Mouse (Mus musculus) 3134 (cell line): Measurements from ENCODE around the gene Spata5.
"Not testable (repeated sequence)": the region's sequence is repeated elsewhere in the genome, so short reads cannot be mapped to it uniquely, and the experiment has no call there.

Source experiments
- DNase-seq: peaks from one replicate; pipeline ENCODE4 v3.0.0-alpha.2; 2011; ENCODE audit warnings: low spot score; ENCODE audit not compliant: insufficient read length; ENCODE audit errors: extremely low read depth

Gene Spata5

DNA sequence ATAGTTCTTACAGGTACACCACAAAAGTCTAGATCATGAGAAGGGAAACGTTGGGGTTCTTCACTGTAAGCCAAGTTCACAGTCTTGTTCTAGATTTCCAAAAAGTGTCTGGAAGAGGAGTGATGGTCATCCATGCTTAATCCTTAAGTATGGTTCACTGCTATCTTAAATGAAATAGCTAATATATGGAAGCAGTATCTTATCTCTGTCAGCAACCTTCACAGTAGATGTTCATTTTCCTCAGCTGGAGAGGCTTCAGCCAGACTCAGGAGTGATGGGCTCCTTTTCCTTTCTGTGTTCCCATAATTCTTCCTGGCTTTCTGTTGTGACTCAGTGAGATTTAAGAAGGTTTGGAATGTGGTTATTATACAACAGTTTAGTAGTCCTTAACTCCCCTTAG, 147.8 kb downstream of the Spata5 start:
- DNase-seq: no peak

DNA sequence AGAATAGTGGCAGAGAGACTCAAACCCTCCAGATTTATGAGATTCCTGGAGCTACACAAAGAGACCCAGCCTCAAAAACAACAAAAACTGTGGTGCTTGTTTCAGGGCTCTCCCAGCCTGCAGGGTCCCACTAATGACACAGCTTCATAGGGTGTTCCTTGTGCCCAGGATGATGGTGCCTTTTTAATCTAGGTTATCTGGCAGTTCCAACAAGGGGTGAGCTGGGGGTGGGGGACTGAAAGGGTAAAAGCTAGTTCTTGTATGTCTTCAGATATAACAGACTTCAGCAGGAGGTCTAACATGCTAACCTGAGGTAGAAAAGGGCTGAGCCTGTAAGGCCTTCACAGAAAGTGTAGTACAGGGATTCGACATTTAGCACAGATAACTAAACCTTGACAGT, 149.1 kb downstream of the Spata5 start:
- no peak for DNase-seq

DNA sequence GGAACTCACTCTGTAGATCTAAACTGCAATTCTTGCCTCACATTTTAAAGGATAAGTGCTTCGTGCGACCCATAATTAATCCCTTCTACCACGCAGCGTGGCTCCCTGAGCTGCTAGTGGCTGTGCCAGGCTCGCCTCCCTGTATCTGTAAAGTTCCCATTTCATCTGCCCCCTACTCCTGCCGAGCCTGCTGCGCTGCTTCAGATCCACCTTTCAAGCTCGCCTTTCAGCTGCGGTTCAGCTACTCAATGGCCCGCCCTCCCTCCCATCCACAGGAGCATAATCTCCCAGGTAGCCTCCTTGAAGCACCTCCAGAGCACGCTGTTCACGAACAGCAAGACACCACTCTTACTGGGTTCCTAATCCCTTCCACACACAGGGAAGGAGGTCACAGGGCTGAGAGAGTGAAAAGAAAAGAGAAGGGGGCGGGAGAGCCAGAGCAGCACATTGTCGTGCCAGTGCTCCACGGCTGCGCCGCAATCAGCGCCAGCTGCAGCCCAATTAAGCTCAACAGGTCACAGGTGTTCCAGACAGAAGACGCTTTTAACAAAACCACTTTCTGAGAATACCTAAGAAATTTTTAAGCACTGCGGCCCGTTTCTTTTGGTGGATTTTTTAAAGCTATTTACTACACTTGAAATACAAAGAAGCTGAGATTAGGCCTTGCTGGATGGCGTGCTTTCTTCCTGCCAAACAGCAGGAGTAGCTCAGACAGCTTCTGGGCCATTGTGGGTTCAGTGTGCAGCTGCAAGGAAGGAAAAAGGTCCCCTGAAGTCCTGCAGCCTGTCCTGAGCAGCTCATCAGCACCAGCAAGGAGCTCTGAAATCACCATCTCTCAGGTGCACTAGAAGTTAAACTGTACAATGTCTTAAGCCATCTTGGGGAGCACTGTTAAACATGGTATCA, 150.2 kb downstream of the Spata5 start:
- no peak for DNase-seq

DNA sequence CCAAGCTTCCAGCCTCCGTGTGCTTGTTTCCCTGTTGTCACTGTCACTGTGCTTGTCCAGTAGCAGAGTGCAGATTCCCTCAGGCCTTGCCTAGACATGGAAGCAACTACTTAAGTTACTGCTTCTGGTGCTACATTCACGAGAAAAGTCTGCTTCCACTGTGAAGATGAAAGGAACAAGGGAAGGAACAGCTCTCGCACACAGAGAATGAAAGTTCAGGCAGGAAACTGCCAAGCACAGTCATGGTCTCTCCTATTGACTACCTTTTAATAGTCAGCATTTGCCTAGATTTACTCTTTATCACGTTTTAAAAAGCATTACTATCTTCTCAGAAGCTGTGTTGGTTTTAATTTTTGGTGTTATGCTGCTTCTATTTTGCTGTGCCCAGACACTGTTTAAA, 151.9 kb downstream of the Spata5 start:
- DNase-seq: no peak

DNA sequence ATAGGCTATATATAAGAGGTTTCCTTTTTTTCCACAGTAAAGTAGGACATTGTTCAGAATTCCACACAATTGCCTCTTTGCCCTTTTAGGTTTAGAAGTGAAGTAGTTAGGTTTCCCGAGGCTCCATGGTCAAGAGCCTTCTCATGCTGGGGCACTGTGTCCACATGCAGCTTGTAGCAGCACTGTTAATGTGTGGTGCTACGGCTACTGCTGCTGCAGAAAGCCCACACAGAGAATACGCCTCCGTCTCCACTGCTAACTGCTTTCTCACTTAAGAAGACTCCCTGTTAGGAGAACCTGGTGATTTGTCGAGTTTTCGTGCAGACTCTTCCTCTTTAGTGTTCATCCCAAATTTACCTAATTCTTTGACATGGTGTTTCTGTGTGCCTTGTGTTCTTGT, 152.4 kb downstream of the Spata5 start:
- DNase-seq: no peak

DNA sequence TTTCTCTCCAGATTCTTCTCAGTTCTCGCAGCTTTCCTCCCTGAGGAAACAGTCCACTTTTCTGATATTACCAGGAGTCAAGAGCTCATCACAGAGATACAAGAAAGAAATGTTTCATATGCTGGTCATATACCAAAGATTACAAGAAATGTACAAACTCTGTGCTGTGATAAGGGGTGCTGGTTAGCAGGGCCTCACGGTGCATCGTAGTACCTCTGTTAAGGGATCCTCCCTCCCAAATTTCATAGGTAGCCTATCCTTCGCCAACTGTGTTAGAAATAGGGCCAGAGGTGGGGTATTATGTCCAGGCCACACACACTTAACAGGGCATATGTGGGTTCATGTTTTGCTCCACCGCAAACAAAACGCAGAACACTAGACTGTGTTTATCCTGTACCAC, 157.1 kb downstream of the Spata5 start:
- DNase-seq: no peak

DNA sequence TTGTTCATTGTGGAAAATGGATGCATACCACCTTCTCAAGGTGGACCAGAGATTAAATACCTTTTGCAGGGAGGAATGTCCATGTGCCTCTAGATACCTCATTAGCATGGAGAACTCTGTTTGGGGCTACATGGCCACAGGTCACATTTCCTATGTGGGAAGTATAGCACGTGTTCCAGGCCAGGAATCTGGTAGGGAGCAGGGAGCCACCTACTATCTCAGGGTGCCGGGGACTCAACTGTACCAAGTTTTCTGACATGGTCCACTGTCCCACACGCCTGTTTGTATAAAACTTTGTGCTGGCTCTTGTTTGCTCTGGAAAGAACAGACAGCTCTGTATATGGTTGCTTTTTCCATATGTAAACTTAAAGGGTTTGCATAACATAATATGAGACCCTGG, 158.0 kb downstream of the Spata5 start:
- no peak for DNase-seq

DNA sequence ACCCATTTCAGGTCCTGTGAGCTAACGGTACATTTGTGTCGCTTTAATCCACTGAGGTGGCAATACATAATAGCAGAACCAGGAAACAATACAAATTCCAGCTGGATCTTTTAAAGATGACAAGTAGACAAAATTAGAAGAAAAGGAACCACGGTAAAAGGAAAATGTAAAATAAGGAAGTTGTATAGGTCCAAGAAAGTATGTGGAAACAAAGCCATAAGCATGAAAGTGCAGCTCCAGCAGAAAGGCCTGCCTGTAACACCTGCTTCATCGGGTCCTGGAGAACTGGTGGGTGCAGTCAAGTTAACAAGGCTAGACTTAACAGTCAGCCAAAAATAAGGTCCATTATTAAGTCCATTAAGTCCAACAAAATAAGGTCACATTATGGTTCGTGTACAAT, 164.9 kb downstream of the Spata5 start:
- DNase-seq: no peak

DNA sequence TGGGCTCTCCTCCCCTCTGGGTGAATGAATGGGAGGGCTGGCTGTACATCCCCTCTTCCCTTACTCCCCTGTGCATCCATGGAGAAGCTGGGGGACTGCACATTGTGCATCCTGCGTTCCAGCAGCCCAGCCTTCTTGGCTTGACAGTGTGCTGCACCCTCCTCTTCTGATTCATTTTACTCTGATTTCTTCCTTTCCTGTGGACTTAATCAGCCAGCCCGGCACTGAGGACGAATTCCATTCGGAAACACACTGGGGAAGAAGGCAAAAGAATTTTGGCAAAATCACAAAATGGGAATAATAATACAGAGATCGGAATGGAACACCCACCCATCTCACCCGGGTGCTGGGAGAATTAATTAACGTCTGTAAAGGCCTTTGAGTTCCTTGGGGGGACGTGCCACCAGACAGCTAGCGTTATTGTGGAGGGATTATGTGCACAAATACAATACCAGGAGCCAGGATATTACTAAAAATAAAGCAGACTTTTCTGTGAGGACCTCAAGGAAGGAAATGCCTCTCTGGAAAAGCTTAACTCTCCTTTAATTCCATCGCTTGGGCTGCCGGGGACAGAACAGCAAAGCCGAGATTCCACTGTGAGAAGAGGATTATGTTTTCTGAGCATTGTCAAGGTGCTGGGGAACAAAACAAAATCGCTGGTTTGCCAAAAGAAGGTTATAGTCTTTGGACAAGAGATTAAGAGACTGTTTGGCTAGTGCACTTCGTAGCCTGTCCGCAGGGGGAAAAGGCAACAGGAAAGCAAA, 166.5 kb downstream of the Spata5 start:
- DNase-seq: no peak

DNA sequence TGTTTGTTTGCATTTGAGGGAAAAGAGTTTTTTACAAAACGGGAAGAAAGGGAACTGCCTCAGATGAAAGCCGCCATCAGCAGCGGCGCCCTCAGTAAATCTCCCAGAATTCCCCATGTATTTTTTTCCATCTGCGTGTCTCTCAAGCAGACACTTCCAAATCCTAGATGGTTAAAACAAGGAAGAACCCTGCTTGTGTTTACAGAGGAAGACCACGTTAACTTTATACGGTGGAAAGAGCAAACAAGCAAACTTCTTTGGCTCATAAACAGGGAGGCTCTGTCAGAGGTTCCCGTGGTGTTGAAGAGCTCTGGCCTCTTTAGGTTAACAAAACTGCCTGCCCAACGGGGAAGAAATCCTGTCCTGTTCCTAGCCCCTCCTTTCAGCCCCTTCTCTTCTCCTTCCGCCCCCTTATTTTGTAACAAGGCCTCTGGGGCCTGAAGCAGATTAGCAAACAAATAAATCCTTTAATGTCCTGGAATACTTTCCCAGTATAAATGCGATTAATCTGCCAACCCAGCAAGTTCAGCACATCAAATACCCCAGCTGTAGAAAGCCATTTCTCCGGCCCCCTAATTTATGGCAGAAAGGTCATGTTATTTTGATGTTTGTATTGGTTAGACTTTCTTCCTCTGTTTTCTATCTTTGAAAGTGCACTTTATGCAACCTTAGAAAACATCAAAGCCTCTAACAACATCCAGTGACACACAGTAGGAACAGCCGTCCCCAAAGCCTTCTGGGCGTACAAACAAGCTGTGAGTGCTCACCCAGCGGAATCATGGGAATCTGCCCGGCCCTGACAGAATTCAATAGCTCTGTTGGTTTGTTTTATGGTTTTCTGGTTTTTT, 167.3 kb downstream of the Spata5 start:
- DNase-seq: no peak

DNA sequence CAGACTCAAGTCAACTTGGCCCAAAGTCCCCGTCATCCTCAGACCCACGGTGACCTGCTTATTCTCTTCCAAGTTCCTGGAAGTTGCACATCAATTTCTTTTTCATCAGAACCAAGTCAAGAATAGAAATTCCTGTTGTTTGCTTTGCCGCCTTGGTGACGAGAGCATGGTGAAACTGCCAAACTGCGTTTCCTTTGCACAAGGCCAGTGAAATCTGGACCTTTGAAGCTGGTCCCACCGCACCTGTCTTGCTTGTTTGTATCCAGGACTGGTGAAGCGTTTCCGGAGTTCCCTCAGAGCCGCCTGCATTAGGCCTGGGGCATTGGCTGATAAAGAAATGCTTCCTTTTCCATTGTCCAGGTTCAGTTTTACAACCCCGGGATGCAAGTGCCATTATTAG, 176.0 kb downstream of the Spata5 start:
- DNase-seq: no peak

DNA sequence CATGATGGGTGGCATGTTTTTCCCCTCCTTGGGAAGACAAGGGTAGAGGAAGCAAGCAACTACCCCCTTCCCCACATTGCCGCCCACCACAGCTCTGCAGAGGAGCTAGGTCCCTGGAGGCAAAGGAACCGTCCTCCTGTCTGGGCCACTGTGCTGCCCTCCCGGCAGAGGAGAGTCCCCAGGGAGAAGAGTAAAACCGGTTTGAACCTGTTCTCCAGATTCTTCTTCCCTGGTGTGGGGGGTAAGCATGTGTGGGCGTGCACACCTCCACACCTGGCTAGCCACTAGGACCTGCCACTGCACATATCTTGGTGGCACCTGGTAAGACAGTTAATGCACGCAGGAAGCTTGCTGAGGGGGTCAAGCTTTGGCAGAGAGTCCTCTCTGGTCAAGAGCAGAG, 176.8 kb downstream of the Spata5 start:
- no peak for DNase-seq

DNA sequence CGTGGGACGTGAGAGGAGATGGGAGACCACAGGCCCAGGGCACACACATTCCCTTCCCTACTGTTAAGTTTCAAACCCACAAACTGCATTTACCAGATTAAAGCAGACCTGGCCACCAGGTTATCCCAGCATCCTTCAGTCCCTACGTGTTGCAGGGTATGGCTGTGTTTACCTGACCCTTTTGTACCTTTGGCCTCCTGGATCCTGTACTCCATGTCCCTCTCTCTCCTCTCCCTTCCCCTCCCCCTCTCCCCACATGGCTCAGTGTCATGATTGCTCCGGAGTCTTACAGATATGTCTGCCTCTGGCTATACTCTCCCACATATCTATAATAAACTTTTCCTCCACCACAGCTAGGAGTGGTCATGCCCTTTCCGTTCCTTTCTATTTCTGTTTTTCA, 177.5 kb downstream of the Spata5 start:
- no peak for DNase-seq

DNA sequence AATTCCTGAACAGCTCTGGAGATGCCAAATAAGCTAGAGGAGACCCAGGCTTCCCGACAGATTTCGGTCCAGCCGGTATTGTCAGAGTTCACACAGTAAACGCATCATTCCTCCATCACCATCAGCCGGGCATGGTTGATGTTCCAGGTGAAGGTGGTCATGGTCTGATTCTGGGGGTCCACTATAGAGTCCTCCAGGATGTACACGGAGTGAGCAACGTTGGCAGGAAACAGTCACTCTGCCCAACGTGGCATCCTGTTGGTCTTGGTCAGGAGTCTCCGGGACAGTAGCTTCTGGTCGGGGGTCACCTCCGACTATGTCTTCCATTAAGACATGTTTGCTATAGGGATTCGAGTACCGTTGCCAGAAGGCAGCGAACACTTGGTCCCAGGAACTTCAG, 179.9 kb downstream of the Spata5 start:
- DNase-seq: not testable (repeated sequence)

DNA sequence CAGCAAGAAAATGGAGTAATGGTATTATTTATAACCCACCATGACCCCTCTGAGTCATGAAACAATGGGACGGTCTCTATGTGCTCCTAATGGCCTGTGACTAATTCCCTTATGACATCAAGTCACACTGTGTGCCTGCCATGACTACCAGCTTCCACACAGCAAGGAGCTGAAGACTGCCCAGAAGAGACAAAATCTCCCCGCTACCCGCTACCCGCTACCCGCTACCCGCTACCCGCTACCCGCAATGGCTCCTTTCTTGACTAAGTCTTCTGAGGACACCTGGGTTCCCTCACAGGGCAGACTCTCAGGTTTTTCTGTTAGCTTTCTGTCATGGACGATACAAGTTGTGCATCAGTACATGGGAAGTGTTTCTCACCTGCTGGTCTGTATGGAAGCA, 182.7 kb downstream of the Spata5 start:
- DNase-seq: no peak

DNA sequence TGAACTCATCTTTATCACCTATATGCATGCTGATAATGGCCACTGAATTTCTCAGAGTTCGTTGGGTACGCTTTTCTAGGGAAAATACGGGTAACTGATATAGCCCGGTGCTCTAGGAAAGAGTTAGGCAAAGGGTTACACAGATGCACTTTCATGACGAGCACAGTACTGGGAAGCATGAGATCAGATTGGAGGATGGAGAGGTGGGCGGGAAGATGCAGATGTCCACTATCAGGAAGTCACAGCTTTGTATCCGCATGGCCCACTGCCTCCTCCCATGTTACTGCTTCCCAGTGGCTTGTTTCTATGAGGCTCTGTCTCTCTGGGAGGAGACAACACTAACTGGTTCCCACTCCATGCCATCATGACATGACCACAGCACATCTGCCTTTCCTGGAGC, 183.2 kb downstream of the Spata5 start:
- no peak for DNase-seq

DNA sequence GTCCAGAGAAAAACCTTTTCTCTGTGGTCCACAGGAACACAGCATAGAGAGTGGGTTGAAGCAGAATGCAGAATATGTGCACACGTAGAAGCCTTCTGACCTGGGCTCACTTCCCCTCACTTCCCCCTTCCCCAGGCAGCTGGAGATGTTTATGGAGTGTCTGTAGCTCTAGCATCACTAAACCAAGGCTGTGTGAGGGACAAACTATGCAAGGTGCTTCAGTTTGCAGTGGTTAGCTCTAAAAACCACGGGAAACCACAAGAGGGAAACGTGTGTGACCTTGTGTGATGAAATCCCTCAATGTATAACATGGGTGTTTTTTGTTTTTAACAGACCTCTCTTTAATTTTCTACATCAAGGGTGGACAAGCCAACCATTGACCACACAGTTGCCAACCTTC, 183.8 kb downstream of the Spata5 start:
- no peak for DNase-seq

DNA sequence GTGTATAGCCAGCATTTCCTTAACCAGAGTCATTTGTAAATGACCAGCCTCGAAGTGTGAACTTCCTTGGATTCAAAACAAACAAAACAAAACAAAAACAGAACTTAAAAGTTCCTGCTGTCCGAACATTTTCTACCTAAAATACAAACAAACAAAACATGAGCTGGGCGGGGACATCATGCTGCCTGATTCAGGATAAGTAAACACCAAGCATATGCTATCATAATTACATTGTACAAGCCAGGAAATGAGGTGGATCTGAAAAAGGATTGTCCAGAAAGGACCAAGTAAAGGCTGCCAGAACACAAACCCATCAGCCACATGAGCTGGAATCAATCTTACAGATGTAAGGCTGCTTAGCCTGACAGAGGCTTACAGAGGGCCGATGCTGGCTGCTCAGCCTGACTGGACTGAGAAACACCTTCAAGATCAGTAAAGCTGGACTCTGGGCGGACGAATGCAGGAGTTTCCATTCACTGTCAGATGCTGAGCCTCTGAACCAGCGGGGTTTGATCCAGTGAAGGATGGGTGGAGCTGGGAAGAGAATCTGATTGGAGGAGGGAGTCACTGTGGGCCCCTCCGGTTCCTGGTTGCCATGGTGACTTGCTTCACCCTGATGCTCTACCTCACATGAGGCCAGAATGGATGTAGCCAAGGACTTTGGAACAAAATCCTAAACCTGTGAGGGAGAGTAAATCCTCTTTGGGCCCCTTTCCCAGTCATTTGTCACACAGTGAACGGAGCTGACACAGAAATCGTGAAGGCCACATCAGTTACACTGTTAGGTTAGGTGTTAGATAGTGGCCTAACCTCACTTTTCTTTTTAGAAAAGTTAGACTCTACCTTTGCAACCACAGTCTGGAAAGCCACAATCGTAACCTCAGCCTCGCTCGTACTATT, 185.5 kb downstream of the Spata5 start:
- DNase-seq: no peak

DNA sequence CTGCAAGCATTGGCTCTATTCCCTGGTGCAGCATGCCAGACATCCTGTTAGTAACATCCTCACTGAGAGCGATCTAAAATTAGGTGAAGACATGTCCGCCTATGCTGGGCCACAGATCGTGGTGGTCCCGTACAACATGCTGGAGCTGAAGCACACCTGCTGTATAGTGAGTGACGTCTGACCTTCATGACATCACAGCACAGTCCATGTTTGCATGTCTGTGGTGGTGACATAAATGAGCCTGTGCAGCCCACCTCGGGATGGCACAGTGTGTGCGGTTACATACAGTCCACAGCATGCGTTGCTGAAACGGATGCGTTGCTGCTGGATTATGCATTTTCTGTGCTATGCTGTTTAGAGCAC, 186.2 kb downstream of the Spata5 start:
- DNase-seq: no peak

DNA sequence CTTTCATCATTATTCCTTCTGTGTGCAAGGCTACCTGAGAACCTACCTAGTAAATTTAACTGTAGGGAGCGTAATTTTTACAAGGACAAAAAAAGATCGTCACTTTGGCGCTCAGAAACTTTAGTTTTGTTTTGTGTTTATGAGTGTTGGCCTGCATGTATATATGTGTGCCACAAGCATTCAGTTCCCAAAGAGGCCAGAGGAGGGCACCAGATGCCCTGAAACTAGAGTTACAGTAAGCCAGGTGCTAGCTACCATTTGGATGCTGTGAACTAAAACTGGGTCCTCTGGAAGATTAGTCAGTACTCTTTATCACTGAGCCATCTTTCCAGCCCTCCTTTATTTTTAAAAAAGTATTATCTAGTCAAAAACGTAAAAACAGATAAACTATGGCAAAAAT, 189.2 kb downstream of the Spata5 start:
- DNase-seq: no peak
